Mouse (Mus musculus) kidney, adult 18-20 months (tissue): ENCODE results near the gene Prune2.

ENCODE experiments used
- DNase-seq: peaks from one replicate; pipeline ENCODE4 v3.0.0; 2021

The Prune2 gene

DNA sequence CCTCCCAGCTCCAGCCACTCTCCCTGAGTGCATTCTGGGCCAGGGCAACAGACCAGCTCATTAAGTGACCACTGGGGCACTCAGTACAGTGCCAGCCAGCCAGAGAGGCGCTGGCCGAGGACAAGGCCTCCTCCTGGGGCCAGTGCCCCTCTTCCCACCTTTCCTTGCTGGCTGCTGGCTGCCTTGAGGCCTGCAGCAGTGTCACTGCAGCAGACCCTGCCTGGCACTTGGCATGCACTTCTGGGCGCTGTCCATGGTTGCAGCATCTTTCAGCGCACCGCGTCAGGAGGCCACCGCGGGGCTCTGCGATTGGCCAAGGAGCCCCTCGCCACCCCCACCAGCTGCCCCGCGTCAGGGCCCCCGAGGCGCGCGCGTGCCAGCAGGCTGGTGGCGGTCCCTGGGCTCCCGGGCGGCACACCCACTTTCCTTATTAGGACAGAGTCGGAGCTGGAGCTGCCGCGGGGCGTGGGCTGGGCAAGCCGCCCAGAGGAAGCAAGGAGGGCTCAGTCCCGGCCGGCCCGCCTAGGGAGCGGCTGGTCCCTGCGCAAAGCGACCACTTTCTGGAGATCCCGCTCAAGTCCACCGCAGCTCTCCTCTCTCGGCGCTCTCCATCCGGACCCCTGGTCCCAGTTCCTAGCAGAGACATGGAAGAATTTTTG lies at the start of gene Prune2:
Gene Prune2 (plus strand): TSS at position 506 of the 659 bp plus-strand sequence.
- peak; percentile 15 for DNase-seq

DNA sequence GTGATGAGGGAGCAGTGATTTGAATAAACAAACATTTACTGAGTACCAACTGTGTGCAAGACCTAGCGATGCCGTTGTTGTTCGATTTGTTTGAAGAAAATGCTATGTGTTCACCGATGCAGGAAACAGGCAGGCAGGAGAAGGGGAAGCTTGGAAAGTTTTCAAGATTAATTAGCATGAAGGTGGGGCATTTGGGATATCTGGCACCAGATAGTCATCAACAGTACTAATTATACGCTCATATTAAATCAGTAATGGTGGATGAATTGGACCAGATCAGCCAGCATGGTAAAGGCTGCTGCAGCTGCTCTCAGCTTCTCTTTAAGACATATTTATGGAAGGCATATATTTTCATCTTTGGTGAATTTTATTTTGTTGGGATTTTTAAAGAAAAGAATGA lies 44.4 kb upstream of the Prune2 start:
- DNase-seq: no peak

DNA sequence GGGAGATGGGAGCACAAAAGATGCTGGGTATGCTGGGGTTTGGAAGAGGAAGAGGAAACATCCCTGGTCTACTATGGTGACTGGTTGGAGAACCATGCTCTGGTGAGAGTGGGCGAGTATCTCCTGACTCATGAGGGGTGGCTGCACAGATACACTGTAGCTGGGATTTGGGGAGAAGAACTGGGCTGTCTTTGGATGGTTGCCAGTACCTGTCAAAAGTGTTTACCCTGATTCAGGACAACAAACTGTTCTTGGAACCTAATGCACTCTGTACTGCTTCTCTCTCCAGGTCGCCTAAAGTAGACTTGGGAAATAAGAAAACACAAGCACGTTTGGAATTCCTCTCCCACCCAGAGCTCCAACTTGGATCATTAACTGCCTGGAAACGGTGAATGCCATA lies 31.4 kb upstream of the Prune2 start:
- DNase-seq: no peak

DNA sequence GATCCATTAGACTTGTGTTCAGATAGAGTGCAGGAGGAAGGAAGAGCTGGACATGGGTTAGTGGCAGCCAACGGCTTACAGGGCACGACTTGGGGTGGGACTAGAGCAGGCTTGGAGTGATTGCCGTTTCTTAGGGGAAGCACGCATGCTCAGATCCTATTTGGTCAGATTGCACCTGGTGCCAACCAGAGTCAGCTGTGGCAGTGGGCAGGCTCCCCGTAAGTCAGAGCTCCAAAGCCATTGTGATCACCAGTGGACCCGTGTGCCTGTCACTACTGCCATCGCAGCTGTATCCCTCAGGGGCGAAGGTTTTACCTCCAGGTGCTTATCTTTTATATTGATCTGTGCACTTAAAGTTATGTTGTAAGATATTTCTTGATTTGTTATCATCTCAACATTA lies 21.3 kb upstream of the Prune2 start:
- DNase-seq: no peak

DNA sequence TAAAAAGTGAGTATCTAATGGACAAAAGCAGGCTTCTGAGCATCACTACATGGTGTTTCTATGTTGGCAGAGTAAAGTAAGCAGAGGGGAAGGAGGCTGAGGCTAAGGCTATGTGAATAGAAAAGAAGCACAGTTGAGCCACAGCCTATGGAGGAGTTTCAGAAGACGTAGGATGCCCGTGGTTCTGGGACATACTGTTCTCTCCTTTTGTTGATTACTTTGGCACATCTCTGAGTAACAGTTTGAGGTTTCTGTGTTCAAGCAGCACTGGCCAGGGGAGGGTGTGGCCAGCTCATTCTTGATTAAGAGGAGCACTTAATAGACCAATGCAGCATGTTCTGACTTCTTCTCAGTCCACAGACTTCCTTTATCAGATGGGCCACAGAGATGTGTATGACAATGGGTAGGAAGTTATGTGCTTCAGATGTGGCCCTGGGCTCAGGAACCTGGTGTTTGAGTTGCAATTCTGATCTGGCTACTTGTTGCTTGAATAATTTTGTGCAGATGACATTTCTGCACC lies 7.1 kb upstream of the Prune2 start:
- DNase-seq: no peak

DNA sequence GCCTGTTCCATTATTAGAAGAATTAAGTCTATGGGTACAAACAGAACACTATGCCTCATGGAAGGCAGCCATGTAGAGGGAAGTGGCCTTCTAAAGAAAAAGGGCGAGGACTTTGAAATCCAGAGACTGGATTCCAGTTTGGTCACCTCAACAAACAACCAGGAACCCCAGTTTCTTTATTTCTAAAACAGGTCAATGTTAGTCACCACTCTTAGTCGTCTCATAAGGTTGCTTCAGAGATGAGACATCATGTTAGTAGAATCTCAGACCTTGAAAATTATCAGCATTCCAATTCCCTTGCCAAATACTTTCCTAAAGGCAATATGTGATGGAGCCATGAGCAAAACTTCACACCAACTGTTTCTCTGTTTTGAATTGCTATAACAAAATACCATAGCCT lies 6.6 kb upstream of the Prune2 start:
- DNase-seq: no peak

DNA sequence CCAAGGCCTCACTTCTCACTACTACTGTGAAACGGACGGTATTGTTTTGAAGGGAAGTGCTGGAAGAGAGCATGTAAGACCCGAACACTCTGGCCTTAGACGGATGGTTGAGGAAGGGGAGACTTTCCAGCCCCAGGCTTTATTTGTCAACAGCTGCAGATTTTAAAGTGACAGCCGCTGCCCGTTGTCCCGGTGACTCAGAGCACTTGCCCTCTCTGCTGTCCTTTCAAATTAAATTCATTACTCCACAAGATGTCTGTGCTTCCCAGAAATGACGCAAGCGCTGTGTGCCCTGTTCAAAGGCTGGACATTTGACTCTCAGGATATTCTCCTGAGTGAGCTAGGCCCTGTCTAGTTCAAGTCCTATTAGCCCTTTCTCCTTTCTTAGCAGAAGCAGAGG lies 5.9 kb upstream of the Prune2 start:
- DNase-seq: no peak

DNA sequence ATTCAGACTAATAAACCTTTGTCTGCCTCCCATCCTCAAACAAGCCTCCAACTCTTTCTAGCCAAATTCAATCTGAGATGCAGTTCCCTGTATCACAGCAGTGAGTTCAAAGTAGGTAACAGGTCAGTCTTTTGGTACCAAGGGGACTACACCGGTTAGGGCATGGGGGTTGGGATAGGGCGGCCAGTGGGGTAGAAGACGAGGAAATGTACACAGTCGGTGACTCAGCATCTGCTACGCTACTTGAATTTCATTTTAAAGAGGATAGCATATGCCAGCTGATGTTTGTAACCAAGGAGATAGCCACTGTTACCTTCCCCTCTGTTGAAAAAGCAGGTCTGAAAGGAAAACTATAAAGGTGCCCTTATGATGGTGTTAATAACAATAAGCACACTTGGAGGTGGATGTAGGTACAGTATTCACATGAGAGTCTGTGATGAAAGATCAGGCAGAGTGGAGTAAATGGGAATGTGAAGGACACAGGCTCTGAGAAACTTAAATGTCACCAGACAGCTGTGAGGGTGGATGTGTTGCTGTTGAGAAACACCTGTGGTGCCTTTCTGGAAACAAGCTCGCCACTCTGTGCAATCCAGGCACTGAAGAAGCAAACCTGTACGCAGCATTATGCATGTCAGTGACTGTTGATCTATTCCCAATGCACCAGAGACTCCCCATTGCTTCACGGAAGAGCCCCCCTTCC lies 5.1 kb upstream of the Prune2 start:
- no peak for DNase-seq

DNA sequence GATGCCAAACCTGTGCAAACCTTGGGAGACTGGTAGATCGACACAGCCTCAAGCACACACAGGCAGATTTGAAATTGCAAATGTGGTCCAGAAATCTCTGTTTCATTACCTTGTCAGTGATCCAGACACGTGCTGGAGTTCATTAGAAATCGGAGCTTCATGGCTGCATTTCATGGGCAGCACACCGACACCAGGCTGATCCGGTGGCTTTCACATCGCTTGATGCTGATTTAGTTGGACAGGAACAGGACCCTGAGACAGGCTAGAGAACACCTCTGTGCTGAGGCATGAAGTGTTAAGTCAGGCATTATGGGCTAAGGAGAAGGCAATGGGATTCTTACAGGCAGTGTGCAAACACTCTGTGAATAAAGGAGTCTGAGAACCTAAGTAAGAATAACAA lies 1.2 kb upstream of the Prune2 start:
- no peak for DNase-seq

DNA sequence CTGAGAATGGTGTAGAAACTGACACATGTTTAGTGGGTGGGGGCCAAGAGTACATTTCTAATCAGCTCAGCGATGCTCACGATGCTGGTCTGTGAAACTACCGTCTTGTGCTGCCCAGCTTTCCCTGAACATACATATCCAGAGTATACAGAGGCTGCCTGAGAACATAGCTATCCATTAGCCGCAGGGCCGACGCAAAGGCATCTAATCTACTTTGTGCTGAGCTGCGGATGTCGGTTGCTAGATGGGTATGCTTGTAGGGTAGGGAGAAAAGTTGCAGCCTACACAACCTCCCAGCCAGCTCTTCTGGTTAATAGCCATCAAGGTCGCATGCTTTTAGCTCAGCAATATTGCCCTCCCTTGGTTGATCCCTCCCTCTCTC lies 696 bp upstream of the Prune2 start:
- DNase-seq: no peak

DNA sequence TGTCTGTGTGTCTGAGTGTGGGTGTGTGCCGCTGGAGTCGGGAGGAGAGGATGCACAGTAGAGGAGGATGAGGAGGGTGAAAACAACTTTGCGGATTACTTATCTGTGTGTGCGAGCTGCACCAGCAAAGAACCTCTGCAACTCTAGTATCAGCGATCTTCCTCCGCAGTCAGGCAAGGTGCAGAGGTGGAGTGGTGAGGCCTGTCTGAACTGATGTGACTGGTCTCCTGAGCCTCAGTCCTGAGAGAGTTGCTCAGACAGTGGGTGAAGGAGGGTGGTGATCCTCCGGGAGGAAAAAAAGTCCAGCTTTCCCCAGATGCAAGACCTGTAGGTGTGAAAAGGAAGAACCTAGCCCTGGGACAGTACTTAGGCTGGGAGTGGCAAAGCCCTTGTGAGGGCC lies 401 bp downstream of the Prune2 start:
- no peak for DNase-seq

DNA sequence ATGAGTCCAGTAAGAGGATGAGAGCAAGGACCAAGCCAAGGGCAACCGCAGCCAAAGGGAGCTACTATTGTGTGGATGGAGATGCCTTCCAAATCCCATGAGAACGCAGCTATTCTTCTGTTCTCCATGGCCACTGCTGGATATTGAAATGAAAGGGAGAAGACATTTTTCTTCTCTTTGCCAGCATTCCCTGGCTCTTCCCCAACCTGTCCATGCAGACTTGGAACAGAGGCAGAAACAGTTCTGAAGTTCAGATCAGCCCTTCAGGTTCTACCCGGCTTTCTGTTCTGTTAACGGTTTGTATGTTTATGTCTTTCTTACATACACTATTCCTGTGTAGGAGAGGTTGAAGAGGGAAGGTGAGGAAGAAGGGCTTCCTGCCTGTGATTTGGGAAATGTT lies 3.1 kb downstream of the Prune2 start:
- no peak for DNase-seq

DNA sequence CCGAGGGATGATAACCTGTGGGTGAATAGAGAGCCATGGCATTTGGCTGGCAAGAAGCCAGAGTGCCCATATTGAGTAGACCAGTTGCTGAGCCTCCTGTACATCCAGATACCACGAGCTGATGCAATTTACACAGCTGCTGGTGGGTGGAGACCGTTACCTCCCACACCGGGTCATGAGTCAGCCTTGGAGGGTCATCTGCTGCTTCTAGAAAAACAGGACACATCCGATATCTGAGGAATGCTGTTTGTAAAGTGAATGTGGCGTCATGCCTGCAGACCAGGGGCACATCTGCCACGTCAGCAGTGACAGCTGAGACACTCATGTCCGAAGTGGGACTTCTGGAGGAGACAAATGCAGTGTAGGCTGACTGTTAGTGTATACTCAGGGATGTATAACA lies 3.6 kb downstream of the Prune2 start:
- DNase-seq: no peak

DNA sequence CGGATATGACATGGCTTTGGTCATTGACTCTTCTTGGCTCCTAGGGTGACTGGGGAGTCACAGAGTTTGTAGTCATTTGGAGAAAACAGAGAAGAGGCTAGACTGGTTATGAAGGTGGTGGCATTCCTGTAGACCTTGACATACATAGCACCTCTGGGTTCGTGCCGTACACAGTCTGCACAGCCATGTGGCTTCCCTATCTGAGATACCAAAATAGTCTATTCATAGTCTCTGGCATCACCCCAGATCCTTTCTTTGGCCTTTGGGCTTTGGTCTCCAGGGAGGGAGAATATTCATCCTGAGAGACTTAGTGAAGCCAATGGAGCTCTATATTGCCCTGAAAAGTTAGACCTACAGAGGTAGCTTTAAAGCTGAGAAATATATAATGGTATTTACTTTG lies 5.1 kb downstream of the Prune2 start:
- DNase-seq: no peak

DNA sequence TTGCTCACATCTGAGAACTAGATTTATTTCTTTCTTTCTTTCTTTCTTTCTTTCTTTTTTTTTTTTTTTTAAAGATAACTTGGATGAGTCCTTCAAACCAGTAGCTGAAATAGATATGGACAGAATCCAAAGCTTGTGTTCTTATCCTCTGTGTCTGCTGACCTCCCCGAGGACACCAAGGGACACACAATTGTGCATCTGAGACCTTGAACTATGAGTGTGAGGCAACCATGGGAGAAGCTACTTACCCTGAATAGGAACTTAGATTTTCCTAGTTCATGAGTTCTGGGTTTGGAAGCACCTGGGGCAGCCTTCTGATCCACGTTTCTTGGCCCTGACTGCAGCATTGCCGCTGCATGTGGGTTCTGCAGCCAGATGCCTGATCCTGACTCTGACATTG lies 7.3 kb downstream of the Prune2 start:
- DNase-seq: no peak

DNA sequence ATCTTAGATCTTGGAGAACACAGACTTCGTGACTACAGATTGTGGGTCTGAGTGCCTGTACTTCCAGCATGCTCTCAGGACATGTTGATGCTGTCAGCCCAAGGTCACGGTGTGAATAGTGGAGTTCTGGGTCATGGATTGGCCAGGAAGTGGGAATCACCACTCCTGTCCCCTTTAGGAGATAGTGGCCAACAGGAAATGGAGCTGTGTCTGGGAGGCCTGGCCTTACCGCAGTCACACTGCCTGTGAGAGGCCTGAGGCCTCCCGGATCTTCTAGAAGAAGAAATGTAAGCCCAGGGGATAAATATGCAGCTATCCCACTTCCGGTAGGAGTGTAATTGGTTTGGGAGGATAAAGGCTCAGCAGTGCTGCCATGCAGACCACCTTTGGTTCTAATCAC lies 12.8 kb downstream of the Prune2 start:
- no peak for DNase-seq

DNA sequence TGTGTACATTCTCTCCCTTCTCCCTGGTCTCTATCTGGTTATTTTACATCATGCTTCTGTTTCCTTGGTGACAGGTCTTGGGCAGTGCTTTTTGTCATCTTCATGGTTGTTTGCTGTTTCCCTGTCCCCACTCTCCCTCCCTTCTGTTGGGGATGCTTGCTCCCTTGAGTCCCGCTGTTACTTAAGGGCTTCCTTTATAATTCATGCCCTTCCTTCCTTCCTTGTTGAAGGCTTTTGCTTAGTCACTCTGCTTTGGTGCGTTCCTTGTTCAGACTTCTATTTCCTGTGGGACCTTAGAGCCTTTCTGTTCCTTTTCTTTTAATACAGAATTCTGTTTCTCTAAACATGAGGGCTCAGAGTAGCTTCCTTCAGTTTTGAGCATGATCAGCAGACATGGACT lies 14.7 kb downstream of the Prune2 start:
- no peak for DNase-seq

DNA sequence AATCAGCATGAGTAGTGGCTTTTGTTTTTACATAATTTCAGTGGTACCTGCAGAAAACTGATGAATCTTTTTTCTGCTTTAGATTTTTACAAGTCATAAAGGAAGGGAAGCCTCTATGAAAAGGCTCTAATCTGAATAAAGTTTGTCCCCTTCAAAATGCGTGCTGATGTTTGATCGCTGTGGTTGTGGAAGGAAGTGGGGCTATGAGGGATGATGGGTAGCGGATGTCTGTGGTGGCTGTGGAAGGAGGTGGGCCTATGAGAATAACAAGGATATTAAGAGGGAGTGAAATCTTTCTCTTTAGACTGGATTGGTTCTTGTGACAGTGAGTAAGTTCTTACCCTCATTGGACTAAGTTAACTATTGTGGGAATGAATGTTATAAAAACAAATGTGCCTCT lies 23.0 kb downstream of the Prune2 start:
- DNase-seq: no peak

DNA sequence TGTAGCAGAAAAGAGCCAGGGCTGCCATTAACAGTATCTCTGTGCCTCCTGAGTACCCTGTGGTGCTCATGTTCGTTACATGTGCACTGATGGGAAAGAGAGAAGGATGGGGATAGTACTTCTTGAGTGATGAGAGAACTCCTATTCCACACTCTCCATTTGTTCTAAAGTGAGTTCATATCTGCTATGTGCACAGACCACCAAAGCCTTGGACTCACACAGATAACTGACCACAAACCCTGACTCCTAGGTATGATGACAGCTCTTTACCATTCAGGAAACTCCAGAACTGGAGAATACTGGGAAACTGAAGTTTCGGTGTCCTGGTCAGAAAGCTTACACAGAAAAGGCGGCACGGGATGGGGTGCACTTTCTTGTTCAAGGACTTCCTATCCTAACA lies 25.8 kb downstream of the Prune2 start:
- DNase-seq: no peak

DNA sequence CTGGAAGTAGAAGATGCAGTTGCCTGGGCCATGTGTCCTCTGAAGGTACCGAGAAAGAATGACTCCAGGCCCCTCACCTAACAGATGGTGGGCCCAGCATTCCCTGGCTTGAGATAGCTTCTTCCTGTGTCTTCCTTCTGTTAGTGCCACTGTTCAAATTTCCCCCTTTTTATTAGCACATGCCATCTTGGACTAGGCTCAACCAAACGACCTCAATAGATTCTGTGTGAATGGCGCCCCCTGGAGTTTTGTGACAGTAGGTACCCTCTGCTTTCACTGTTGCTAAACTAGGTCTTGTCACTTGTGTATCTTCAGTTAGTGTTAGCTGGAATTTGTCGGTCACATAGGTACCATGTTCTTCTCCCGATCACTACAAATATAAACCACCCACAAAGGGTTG lies 29.0 kb downstream of the Prune2 start:
- peak; percentile 4 for DNase-seq

DNA sequence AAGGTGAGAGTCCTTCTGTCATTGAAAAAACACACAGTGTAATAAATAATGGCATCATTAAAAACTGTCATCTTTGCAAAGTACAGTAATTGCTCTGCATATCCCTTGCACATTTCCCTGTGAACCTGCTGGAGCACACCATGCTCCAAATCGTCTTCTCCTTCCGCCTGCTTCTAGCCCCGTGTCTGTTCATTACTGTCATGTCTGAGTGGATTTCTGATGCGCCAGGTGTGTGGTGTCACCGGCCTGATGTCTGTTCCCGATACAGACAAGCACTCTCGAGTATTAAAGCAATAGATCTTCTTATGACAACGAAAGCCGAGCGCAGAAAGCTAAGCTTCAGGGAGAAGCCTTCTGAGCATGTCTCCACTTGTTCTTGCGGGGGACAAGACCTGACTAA lies 32.1 kb downstream of the Prune2 start:
- no peak for DNase-seq

DNA sequence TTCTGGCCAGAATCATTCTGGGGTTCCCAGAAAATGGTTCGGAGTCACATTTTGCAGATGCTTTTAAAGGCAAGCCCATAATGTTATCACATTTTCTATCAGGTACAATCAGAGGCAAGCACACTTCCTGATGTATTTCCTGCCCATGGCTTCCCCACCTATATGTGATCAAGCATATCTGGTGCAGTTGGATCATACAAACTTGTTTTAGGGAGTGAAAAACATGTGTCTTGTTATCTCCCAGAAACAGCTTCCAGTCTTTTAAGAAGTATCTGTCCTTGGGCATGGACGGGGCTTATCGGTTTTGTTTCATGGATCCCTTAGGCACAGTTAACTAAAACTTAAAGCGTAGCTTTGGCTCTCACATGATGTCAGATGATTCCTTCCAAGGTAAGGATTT lies 36.2 kb downstream of the Prune2 start:
- no peak for DNase-seq

DNA sequence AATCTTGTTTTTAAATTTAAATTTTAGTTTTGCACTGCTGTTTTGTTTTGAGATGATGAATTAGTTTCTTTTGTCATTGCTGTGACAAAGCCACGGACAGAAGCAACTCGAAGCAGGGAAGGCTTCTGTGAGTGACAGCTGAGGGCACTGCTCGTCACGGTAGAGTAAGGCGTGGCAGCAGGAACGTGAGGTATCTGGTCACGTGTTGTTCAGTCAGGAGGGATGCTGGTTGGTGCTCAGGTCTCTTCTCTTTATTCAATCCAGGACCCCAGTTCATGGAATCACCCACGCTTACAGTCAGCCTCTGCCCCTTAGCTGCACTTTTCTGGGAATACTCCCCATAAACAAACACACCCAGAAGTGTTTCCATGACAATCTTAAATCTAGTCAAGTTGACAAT lies 38.3 kb downstream of the Prune2 start:
- no peak for DNase-seq

DNA sequence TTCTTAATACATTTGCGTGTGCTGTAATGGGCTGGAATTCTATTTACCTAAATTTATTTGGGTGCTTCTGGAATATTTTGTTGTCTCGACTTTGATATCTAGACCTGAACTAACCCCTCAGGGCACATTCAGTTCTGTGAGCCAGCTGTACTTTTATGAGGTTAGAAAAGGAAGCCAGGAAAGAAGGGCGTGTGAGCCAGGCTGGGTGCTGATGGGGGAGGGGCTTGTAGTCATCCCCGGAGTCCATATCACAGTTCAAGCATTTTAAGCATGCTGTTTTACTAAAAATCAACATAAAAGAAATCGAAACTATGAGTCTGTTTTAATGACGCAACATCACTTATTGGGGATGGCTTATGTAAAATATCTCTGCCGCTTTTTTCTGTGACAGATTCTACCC lies 42.0 kb downstream of the Prune2 start:
- DNase-seq: peak; percentile 8
